Mouse (Mus musculus): ENCODE data around the gene Trappc10. TPM values are rescaled to one million over a fixed set of nuclear protein-coding genes. Genes with fewer than 3 reads are reported as not detected.

Trappc10 gene
- polyA plus RNA-seq (2015; fragmentation: Nextera tagmentation; extraction: Ambion mirVana), result 20.0 and 26.3 TPM in 2 replicates

- DNase-seq (ENCODE audit: low spot score), result peak; percentile 84
These were observed at the start of gene Trappc10 for GRCm38 (mm10) chr10:78244438-78245224. Gene Trappc10 (minus strand): TSS chr10:78244641.

- DNase-seq (ENCODE audit: low spot score), result no peak
These were observed 49.1 kb upstream of the Trappc10 start for GRCm38 (mm10) chr10:78293576-78293975.

GRCm38 (mm10) chr10:78292381-78292780 is 47.9 kb upstream of the Trappc10 start:
- DNase-seq (ENCODE audit: low spot score), result no peak

GRCm38 (mm10) chr10:78290730-78291535 is 46.5 kb upstream of the Trappc10 start:
- DNase-seq (ENCODE audit: low spot score), result no peak

GRCm38 (mm10) chr10:78288896-78289295 is 44.5 kb upstream of the Trappc10 start:
- DNase-seq (ENCODE audit: low spot score), result no peak

GRCm38 (mm10) chr10:78288135-78288534 is 43.7 kb upstream of the Trappc10 start:
- no peak for DNase-seq (ENCODE audit: low spot score)

- DNase-seq (ENCODE audit: low spot score), result peak; percentile 42
These were observed 43.2 kb upstream of the Trappc10 start for GRCm38 (mm10) chr10:78287465-78288132.

GRCm38 (mm10) chr10:78285959-78286358 is 41.5 kb upstream of the Trappc10 start:
- DNase-seq (ENCODE audit: low spot score), result no peak

- no peak for DNase-seq (ENCODE audit: low spot score)
These were observed 41.0 kb upstream of the Trappc10 start for GRCm38 (mm10) chr10:78285409-78285808.

GRCm38 (mm10) chr10:78284812-78285211 is 40.4 kb upstream of the Trappc10 start:
- no peak for DNase-seq (ENCODE audit: low spot score)

- no peak for DNase-seq (ENCODE audit: low spot score)
These were observed 38.0 kb upstream of the Trappc10 start for GRCm38 (mm10) chr10:78282411-78282810.

GRCm38 (mm10) chr10:78280486-78280885 is 36.0 kb upstream of the Trappc10 start:
- no peak for DNase-seq (ENCODE audit: low spot score)

GRCm38 (mm10) chr10:78279210-78279609 is 34.8 kb upstream of the Trappc10 start:
- peak; percentile 75 for DNase-seq (ENCODE audit: low spot score)

GRCm38 (mm10) chr10:78277835-78278234 is 33.4 kb upstream of the Trappc10 start:
- DNase-seq (ENCODE audit: low spot score), result no peak

GRCm38 (mm10) chr10:78276242-78276641 is 31.8 kb upstream of the Trappc10 start:
- DNase-seq (ENCODE audit: low spot score), result no peak

- DNase-seq (ENCODE audit: low spot score), result no peak
These were observed 28.5 kb upstream of the Trappc10 start for GRCm38 (mm10) chr10:78272932-78273331.

GRCm38 (mm10) chr10:78265881-78266280 is 21.4 kb upstream of the Trappc10 start:
- no peak for DNase-seq (ENCODE audit: low spot score)

GRCm38 (mm10) chr10:78264735-78265134 is 20.3 kb upstream of the Trappc10 start:
- peak; percentile 22 for DNase-seq (ENCODE audit: low spot score)

GRCm38 (mm10) chr10:78260916-78261650 is 16.6 kb upstream of the Trappc10 start:
- DNase-seq (ENCODE audit: low spot score), result no peak

GRCm38 (mm10) chr10:78260322-78260721 is 15.9 kb upstream of the Trappc10 start:
- DNase-seq (ENCODE audit: low spot score), result no peak

GRCm38 (mm10) chr10:78259702-78260101 is 15.3 kb upstream of the Trappc10 start:
- no peak for DNase-seq (ENCODE audit: low spot score)

Data from thymus, postnatal 0 days (tissue).